Comparison of ENCODE assay signal across 28 mouse cellular contexts in genomic region chr14:36915203-36915602, GRCm38 (mm10).
"Had no signal": no experiment of that assay in that cellular context is flagged by ENCODE, and none has a peak within 500 bp of the region (broad histone marks: within the 10 kb centered on the region; RNA-seq: fewer than 3 reads in every experiment).

No protein-coding gene starts in this region.

- H3K27me3 ChIP-seq: embryonic facial prominence, embryonic 12.5 days; embryonic facial prominence, embryonic 13.5 days; embryonic facial prominence, embryonic 15.5 days; forebrain, embryonic 12.5 days; forebrain, embryonic 13.5 days; forebrain, embryonic 15.5 days had no signal

- DNase-seq: cerebellum, adult 2 months; cerebellum, adult 8-10 months; cerebellum, adult 9-10 months; cerebellum, adult 9-11 months; cerebellum, postnatal 10 days; cerebellum, postnatal 14 days; cerebellum, postnatal 25 days; cerebellum, postnatal 36 days; embryo, embryonic 11 days; forebrain, postnatal 0 days; gastrocnemius, adult 2 months; gastrocnemius, postnatal 10 days; gastrocnemius, postnatal 14 days; gastrocnemius, postnatal 25 days; gastrocnemius, postnatal 36 days; heart, adult 11 months; heart, adult 18-20 months; heart, adult 2 months had no signal

- H3K27ac ChIP-seq: embryonic facial prominence, embryonic 12.5 days; embryonic facial prominence, embryonic 13.5 days; embryonic facial prominence, embryonic 15.5 days; forebrain, embryonic 10.5 days; forebrain, embryonic 12.5 days; forebrain, embryonic 13.5 days; forebrain, embryonic 15.5 days; gastrocnemius, adult 2 months; heart, adult 2 months had no signal

- H3K36me3 ChIP-seq: embryonic facial prominence, embryonic 12.5 days; embryonic facial prominence, embryonic 13.5 days; embryonic facial prominence, embryonic 15.5 days; forebrain, embryonic 10.5 days; forebrain, embryonic 15.5 days had no signal

- H3K9ac ChIP-seq: embryonic facial prominence, embryonic 12.5 days; embryonic facial prominence, embryonic 13.5 days; embryonic facial prominence, embryonic 15.5 days; forebrain, embryonic 12.5 days; forebrain, embryonic 13.5 days; forebrain, embryonic 15.5 days; forebrain, postnatal 0 days had no signal

- H3K9me3 ChIP-seq: embryonic facial prominence, embryonic 12.5 days; embryonic facial prominence, embryonic 13.5 days; embryonic facial prominence, embryonic 15.5 days; forebrain, embryonic 10.5 days; forebrain, embryonic 12.5 days; forebrain, embryonic 13.5 days; forebrain, embryonic 15.5 days had no signal

- H3K4me2 ChIP-seq: embryonic facial prominence, embryonic 12.5 days; embryonic facial prominence, embryonic 13.5 days; embryonic facial prominence, embryonic 15.5 days; forebrain, embryonic 12.5 days; forebrain, embryonic 13.5 days; forebrain, embryonic 15.5 days had no signal

- H3K4me3 ChIP-seq: embryonic facial prominence, embryonic 12.5 days; embryonic facial prominence, embryonic 13.5 days; embryonic facial prominence, embryonic 15.5 days; erythroblast, embryonic 14.5 days; forebrain, embryonic 10.5 days; forebrain, embryonic 12.5 days; forebrain, embryonic 13.5 days; forebrain, embryonic 15.5 days; gastrocnemius, adult 2 months; heart, adult 2 months had no signal

- ATAC-seq: forebrain, embryonic 13.5 days; forebrain, embryonic 14.5 days; forebrain, embryonic 15.5 days; forebrain, embryonic 16.5 days; forebrain, postnatal 0 days had no signal
